Mouse (Mus musculus) cortical plate, adult 2 months (tissue): ENCODE measurements around the gene Bola1. TPM values are rescaled to one million over a fixed set of nuclear protein-coding genes. Genes with fewer than 3 reads are reported as not detected.
"Not testable (repeated sequence)": the region's sequence is repeated elsewhere in the genome, so short reads cannot be mapped to it uniquely, and the experiment has no call there.

Source experiments
- H3K27ac ChIP-seq: fragments of 200-500 bp; 2 replicates; pipeline ENCODE4 v1.5.1; 2012; ENCODE audit warnings: low read length, control low read depth, inconsistent platforms; ENCODE audit not compliant: insufficient read depth
- H3K4me1 ChIP-seq: fragments of 200-500 bp; 2 replicates; pipeline ENCODE4 v1.6.1; 2011; ENCODE audit warnings: low read length; ENCODE audit not compliant: control insufficient read depth, insufficient read depth
- H3K4me3 ChIP-seq: fragments of 200-500 bp; 2 replicates; pipeline ENCODE4 v1.5.1; 2011; ENCODE audit warnings: mild to moderate bottlenecking, low read length, control low read depth; ENCODE audit not compliant: insufficient read depth
- CTCF ChIP-seq: fragments of 200-500 bp; IDR thresholded peaks from 2 replicates; pipeline ENCODE4 v1.5.1; 2011; ENCODE audit warnings: mild to moderate bottlenecking, control low read depth, low read length; ENCODE audit not compliant: insufficient read depth; ENCODE audit errors: extremely low read depth
- POLR2A ChIP-seq: fragments of 200-500 bp; IDR thresholded peaks from 2 replicates; pipeline ENCODE4 v1.6.1; 2011; ENCODE audit warnings: mild to moderate bottlenecking, low read length, control low read depth; ENCODE audit not compliant: insufficient read depth; ENCODE audit errors: extremely low read depth
- polyA plus RNA-seq: library from polyadenylated mRNA; depleted of rRNA; stranded (reverse); fragments of >200 nt; gene quantifications from 2 replicates; pipeline ENCODE4 v1.2.3, GENCODE M21; 2012

Gene Bola1
- polyA plus RNA-seq, 1 experiment: 29.9 TPM

- TF ChIP-seq CTCF: no peak
- no peak for TF ChIP-seq POLR2A
- no peak overlapping the region for H3K27ac ChIP-seq
- H3K4me1 ChIP-seq: peaks cover 2% of the 10 kb centered on the region; the same call in 1 of the 2 replicates
- no peak overlapping the region for H3K4me3 ChIP-seq
Measured at GRCm38 (mm10) chr3:96248141-96249033, 28.9 kb upstream of the Bola1 start.

GRCm38 (mm10) chr3:96247356-96248140 is 28.0 kb upstream of the Bola1 start:
- Histone ChIP-seq H3K4me1 (peaks cover 2% of the 10 kb centered on the region; the same call in 1 of the 2 replicates), H3K4me3 (no peak overlapping the region), H3K27ac (no peak overlapping the region)
- TF ChIP-seq CTCF (no peak), POLR2A (no peak)

DNA sequence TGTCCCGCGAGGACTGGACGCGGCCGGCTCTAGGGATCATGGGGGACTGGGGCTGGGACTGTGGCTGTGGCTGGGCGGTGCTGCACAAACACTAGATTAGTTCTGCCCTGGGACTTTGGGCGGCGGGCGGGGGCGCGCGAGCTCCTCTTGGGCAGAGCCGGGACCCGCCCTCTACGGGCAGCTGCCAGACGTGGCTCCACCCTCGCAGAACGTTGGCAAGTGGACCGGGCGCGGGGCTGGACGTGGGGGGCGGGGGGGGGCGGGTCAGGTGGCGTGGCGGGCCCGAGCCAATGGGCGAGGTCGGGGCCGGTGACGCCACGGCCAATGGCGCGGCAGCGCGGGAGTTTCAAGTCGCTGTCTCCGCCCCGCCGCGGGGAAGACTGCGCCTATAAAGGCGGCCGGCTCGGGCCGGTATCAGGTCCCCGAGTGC is 26.9 kb upstream of the Bola1 start, which contains the start of gene Hist2h3c1:
TSS of gene Hist2h3c1 (plus strand) at position 259 of the 430 bp plus-strand sequence.
- not testable (repeated sequence) for H3K27ac ChIP-seq, H3K4me1 ChIP-seq
- peak within 1 kb of the TSS; percentile 93 for H3K4me3 ChIP-seq

DNA sequence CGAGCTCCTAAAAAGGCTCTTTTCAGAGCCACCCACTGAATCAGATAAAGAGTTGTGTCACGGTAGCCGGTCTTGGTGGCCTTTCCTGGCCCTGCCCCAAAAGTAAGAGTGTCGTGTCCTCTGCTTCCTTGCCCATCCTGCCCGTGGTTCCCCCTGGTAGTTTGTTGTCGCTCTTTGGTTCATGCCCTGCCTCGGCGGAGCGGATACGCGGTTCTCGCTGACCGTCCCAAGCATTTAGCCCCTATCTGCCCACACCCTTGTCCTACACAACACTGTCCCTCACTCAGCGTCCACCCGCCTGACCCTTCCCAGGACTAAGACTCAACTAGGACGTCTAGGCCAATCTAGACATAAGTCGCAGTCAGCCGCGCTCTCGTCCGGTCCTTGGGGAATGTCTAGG is 26.5 kb upstream of the Bola1 start:
- H3K27ac ChIP-seq: not testable (repeated sequence)

DNA sequence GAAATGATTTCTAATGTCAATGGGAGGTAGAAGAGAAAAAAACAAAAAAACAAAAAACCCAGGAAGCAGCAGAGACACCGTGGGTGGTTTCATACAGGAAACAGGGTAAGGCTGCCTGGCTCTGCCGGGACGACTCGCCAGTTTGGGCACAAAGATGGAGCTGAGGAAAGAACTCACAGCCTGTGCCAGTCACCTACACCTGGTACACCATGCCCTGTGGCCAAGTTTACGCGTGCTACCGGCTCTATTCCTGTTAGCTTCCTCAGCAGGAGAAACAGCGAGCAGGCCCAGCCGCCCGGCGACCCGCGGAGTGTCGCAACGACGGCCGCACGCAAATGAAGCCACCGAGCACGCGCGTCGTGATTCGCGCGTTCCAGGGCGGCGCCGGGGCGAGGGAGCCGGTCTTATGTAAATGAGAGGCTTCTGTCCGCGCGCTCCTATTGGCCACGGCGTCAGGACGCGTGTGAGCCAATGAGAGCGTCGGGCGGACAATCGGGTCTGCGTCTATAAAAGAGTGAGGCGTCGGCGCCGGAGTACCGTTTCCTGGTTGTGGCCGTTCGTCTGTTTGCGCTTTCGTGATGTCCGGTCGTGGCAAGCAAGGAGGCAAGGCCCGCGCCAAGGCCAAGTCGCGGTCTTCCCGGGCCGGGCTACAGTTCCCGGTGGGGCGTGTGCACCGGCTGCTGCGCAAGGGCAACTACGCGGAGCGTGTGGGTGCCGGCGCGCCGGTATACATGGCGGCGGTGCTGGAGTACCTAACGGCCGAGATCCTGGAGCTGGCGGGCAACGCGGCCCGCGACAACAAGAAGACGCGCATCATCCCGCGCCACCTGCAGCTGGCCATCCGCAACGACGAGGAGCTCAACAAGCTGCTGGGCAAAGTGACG is 25.7 kb upstream of the Bola1 start, which contains the start of gene Hist2h2aa1:
TSS of gene Hist2h2aa1 (plus strand) at position 495 of the 884 bp plus-strand sequence.
- H3K4me1 ChIP-seq: not testable (repeated sequence)
- peak; percentile 70; the same call in 1 of the 2 replicates for TF ChIP-seq POLR2A
- Histone ChIP-seq H3K4me3 (peak within 1 kb of the TSS; percentile 93), H3K27ac (peak within 1 kb of the TSS; percentile 99)

More for the DNA sequence above, 26.5 kb upstream of the Bola1 start:
- H3K4me3 ChIP-seq: peak overlapping the region; percentile 33
- not testable (repeated sequence) for H3K4me1 ChIP-seq

DNA sequence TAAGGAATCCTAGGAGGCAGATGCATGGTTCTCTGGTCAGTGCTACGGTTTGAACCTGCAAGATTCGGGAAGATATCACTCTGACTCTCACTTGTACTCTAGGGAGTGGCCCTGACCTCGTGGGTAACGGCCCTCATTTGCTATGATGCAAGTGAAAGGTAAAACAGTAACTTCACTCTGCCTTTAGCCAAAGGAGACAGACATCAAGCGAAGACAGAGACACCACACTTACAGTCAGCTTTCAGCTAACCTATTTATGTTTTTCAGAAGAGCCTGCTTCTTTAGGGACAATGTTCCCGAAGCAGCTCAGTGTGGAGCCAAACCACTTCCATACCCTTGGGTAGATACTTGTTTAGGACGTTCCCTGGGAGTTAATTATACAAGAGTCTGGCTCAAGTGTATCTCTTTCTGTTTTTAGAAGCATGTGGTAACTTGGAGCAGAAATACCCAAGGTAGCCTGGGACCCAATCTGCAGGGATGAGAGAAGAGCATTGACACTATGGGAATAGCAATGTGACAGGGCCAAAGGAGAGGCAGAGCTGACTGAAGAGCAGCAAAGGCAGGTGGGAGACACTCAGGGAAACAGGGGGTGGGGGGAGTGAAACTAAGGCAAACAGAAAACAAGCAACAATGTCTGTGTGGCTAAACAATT is 24.5 kb upstream of the Bola1 start:
- H3K4me3 ChIP-seq: peak overlapping the region; percentile 93; the same call in 1 of the 2 replicates
- TF ChIP-seq POLR2A: no peak
- no peak for TF ChIP-seq CTCF
- no peak overlapping the region for H3K27ac ChIP-seq
- peaks cover 3% of the 10 kb centered on the region; the same call in 1 of the 2 replicates for H3K4me1 ChIP-seq

DNA sequence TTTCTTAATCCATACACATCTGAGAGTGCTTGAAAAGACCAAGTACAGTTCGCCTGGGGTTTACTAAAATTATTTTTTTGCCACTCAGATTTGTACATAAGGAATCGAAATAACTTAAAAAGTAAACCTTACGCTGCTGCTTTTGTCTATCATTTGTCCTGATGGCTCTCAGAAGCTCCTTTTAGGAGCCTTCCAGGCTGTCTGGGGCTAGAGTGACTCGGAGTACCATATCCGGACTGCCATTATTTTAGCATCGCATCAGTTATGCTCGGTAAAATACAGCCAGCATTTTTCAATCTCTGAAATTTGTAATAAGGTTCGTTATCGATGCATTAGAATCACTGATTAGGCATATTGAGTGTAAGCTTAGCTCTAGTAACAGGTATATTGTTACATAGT is 21.3 kb upstream of the Bola1 start:
- H3K4me3 ChIP-seq: peak overlapping the region; percentile 18; the same call in 1 of the 2 replicates
- H3K4me1 ChIP-seq: peaks cover 6% of the 10 kb centered on the region; the same call in 1 of the 2 replicates
- peak overlapping the region; percentile 80 for H3K27ac ChIP-seq
- TF ChIP-seq CTCF: no peak
- no peak for TF ChIP-seq POLR2A

DNA sequence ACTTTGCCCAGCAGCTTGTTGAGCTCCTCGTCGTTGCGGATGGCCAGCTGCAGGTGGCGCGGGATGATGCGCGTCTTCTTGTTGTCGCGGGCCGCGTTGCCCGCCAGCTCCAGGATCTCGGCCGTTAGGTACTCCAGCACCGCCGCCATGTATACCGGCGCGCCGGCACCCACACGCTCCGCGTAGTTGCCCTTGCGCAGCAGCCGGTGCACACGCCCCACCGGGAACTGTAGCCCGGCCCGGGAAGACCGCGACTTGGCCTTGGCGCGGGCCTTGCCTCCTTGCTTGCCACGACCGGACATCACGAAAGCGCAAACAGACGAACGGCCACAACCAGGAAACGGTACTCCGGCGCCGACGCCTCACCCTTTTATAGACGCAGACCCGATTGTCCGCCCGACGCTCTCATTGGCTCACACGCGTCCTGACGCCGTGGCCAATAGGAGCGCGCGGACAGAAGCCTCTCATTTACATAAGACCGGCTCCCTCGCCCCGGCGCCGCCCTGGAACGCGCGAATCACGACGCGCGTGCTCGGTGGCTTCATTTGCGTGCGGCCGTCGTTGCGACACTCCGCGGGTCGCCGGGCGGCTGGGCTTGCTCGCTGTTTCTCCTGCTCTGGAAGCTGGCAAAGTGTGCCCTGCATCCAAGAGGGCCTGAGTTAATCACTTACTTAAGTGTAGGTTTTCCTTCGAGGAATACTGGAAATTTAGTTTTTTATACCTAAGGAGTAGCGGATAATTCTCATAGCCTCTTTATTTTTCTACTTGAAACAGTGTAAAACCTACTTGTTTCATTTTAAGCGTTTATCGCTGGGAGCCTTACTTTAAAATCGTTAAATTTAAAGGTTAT is 20.7 kb upstream of the Bola1 start, which contains the start of gene Hist2h2aa2:
TSS of gene Hist2h2aa2 (minus strand) at position 328 of the 850 bp plus-strand sequence.
- peak within 1 kb of the TSS; percentile 69 for H3K4me3 ChIP-seq
- peak within 1 kb of the TSS; percentile 80 for H3K27ac ChIP-seq
- H3K4me1 ChIP-seq: not testable (repeated sequence)
- peak; percentile 51; the same call in 1 of the 2 replicates for TF ChIP-seq POLR2A

GRCm38 (mm10) chr3:96238954-96239793 is 19.7 kb upstream of the Bola1 start, which contains the start of gene Hist2h3c2:
TSS of gene Hist2h3c2 (minus strand) at chr3:96239127.
- not testable (repeated sequence) for H3K4me1 ChIP-seq
- peak within 1 kb of the TSS; percentile 69 for H3K4me3 ChIP-seq
- H3K27ac ChIP-seq: peak within 1 kb of the TSS; percentile 77; the same call in 1 of the 2 replicates
